Mouse (Mus musculus): ENCODE results near the gene Galntl6. TPM values are rescaled to one million over a fixed set of nuclear protein-coding genes. Genes with fewer than 3 reads are reported as not detected.
"Not testable (repeated sequence)": the region's sequence is repeated elsewhere in the genome, so short reads cannot be mapped to it uniquely, and the experiment has no call there.

Galntl6 gene
- total RNA-seq, 2 experiments from 2014 or later = 0.29 to 0.45 TPM

- no peak for DNase-seq
Observed at GRCm38 (mm10) chr8:57765726-57766351, 1146.6 kb downstream of the Galntl6 start.

GRCm38 (mm10) chr8:57765192-57765591 lies 1147.2 kb downstream of the Galntl6 start:
- no peak for DNase-seq

- DNase-seq = not testable (repeated sequence)
Observed at GRCm38 (mm10) chr8:57762622-57763021, 1149.8 kb downstream of the Galntl6 start.

GRCm38 (mm10) chr8:57760921-57761320 lies 1151.5 kb downstream of the Galntl6 start:
- DNase-seq = no peak

GRCm38 (mm10) chr8:57758857-57759256 lies 1153.6 kb downstream of the Galntl6 start:
- no peak for DNase-seq

DNA sequence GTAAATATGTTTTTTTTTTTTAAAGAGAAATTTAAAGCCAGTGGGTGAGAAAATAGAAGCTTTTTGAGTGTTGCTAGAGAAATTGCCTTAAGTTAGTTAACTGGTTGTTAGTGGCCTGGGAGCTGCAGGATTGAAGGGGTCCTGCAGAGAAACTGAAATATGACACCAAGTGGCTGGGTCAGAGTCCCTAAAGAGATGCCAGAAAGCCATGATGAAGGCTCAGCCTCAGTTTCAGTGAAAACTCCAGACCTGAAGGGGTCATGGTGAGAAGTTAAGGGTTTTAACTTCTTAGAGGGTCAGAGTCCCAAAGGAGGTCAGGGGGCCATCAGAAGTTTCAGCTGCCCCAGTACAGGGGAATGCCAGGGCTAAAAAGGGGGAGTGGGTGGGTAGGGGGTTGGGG lies 1155.0 kb downstream of the Galntl6 start:
- no peak for DNase-seq

- no peak for DNase-seq
Observed at GRCm38 (mm10) chr8:57754066-57754465, 1158.4 kb downstream of the Galntl6 start.

- DNase-seq = no peak
Observed at GRCm38 (mm10) chr8:57743636-57744035, 1168.8 kb downstream of the Galntl6 start.

- peak; percentile 10 for DNase-seq
Observed at GRCm38 (mm10) chr8:57741983-57742382, 1170.5 kb downstream of the Galntl6 start.

DNA sequence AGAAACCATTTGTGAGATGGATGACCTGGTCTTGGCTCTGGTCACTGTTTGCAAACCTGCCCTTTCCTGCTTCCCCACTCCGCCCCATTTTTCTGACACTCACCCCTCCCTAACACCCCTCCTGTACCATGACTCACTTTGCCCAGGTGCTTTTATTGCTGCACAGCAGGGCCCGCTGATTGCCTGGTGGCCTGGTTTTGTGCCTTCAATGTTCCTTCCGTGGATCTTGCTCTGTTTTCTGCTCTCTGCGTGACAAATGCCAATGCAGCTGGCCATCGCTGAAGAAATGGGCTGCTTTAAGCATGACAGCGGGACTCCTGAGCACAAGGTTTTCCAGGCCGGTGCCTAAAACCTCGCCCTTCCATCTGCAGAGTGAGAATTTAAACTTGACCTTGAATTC lies 1171.1 kb downstream of the Galntl6 start:
- DNase-seq = no peak

GRCm38 (mm10) chr8:57737281-57737680 lies 1175.2 kb downstream of the Galntl6 start:
- no peak for DNase-seq

GRCm38 (mm10) chr8:57732795-57733194 lies 1179.6 kb downstream of the Galntl6 start:
- DNase-seq = no peak

GRCm38 (mm10) chr8:57731666-57732065 lies 1180.8 kb downstream of the Galntl6 start:
- DNase-seq = no peak

DNA sequence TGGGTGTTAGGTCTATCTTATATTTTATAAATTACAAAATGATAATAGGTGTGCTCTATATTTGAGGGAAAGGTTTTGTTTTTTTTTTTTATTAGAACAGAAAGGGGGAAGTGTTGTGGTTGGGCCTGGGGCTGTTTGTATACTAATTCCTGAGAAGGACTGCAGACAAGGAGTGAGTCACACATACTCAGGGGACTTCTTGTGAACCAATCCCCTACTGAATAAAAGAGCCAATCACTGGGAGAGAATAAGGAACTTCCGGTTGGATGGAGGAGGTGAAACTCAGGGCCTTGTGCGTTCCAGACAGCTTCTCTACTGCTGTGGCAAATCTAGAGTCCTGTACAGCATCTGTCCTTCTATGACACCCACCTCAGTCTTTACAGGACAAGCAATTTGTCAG lies 1184.2 kb downstream of the Galntl6 start:
- DNase-seq = no peak

DNA sequence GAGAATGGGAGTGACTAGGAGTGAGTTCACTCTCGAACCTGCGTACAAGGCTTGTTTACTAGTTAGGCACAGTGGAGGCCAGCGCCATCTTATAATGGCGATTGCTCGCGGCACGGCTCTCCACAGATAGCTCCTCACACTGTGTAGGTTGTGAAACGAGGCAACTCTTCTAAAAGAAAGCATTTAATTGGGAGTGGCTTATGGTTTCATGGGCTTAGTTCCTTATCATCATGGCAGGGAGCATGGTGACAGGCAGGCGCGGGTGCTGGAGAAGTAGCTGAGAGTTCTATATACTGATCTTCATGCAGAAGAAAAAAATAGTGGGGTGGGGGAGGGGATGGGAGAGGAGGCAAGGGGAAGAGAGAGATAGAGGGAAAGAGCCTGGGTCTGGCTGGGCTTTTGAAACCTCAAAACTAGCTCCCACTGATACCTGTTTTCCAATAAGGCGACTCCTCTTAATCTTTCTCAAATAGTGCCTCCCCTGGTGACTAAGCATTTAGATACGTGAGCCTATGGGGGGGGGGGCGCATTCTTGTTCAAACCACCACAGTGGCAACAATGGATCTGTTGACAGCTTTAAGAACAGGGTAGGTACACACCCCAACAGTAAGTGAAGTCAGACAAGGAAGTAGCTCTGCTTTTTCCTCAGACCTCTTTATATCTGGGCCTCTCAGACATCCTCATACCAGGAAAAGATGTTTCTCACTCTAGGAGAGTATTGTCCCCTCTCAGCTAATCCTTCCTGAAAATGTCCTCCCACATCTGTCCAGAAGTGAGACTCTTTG lies 1187.4 kb downstream of the Galntl6 start:
- DNase-seq = no peak

Other genes starting within 250 kb of the Galntl6 start
- not detected for gene BC030500, start 885 bp downstream of the Galntl6 start, total RNA-seq (2021)